Mouse (Mus musculus) hindbrain, embryonic 11.5 days (tissue): ENCODE results near the gene Ssbp2. TPM values are rescaled to one million over a fixed set of nuclear protein-coding genes. Genes with fewer than 3 reads are reported as not detected.

ENCODE experiments used
- ATAC-seq: fragments of 200-750 bp; cut with Nextera tagmentation; 2 replicates; pipeline ENCODE4 v1.8.0; 2017; ENCODE audit warnings: mild to moderate bottlenecking, moderate TSS enrichment, moderate library complexity; ENCODE audit not compliant: low FRiP score
- DNase-seq: peaks from one replicate; pipeline ENCODE4 v3.0.0-alpha.2; 2015; ENCODE audit warnings: low spot score
- H3K27ac ChIP-seq: fragments of 300-500 bp; sonication (generic); 2 replicates; pipeline ENCODE4 v1.5.1; 2014; ENCODE audit warnings: mild to moderate bottlenecking, low read depth, low read length
- H3K27me3 ChIP-seq: fragments of 300-500 bp; sonication (generic); 2 replicates; pipeline ENCODE4 v1.6.1; 2014; ENCODE audit warnings: mild to moderate bottlenecking, low read length, moderate library complexity, mixed read lengths; ENCODE audit not compliant: control insufficient read depth, insufficient read depth
- H3K36me3 ChIP-seq: fragments of 300-500 bp; sonication (generic); 2 replicates; pipeline ENCODE4 v1.6.1; 2014; ENCODE audit warnings: mild to moderate bottlenecking, low read length, moderate library complexity, mixed read lengths; ENCODE audit not compliant: control insufficient read depth, insufficient read depth
- H3K4me1 ChIP-seq: fragments of 300-500 bp; sonication (generic); replicated peaks from 2 replicates; pipeline ENCODE4 v1.6.1; 2014; ENCODE audit warnings: low read length, mixed read lengths; ENCODE audit not compliant: control insufficient read depth, insufficient read depth
- H3K4me2 ChIP-seq: fragments of 300-500 bp; sonication (generic); replicated peaks from 2 replicates; pipeline ENCODE4 v1.6.1; 2014; ENCODE audit warnings: mild to moderate bottlenecking, low read depth, low read length
- H3K4me3 ChIP-seq: fragments of 300-500 bp; sonication (generic); 2 replicates; pipeline ENCODE4 v1.5.1; 2014; ENCODE audit warnings: low read depth, low read length
- H3K9ac ChIP-seq: fragments of 300-500 bp; sonication (generic); 2 replicates; pipeline ENCODE4 v1.6.1; 2014; ENCODE audit warnings: low read depth, low read length
- H3K9me3 ChIP-seq: fragments of 300-500 bp; sonication (generic); 2 replicates; pipeline ENCODE4 v1.6.1; 2016; ENCODE audit warnings: low read length; ENCODE audit not compliant: control insufficient read depth
- WGBS: fragments of 180-500 bp; shearing (Covaris S2); extraction: QIAGEN DNeasy Blood & Tissue Kit; methylation state at CpG from one replicate; pipeline ENCODE4 v1.1.7; 2014; 5-methylcytosine and 5-hydroxymethylcytosine counted together
- polyA plus RNA-seq: library from polyadenylated mRNA; unstranded; fragments of >200 nt; fragmentation: Nextera tagmentation; extraction: Ambion mirVana; gene quantifications from 2 replicates; pipeline ENCODE4 v1.2.1, GENCODE M21; 2014

Ssbp2 gene
- polyA plus RNA-seq, 1 experiment from 2014 or later: 152 TPM

DNA sequence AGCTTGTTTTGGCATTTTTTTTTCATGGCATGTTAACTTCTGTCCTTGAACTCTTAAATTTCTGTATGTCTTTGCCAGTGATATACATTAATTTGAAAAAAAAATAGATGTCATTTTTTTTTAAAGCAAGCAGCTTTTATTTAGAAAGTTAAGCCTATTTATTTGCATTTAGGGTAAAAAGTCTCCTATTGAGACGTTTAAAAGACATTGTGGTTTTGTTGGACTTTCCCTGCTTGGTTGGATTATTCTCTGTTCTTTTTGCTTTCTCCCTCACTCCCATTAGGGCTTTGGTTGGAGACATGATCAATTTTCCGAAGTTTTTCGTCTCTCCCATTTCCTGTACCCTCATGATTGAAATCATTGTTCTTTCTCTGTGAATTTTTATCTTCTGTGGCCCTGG is 265.0 kb downstream of the Ssbp2 start:
- whole genome bisulfite sequencing: 87% methylated on average over 3 of the region's 3 CpGs
- no peaks in the 10 kb centered on the region for H3K4me1 ChIP-seq
- H3K36me3 ChIP-seq: no peaks in the 10 kb centered on the region
- H3K27ac ChIP-seq: no peak overlapping the region
- no peak for DNase-seq
- H3K9ac ChIP-seq: no peak overlapping the region
- no peaks in the 10 kb centered on the region for H3K9me3 ChIP-seq
- H3K27me3 ChIP-seq: no peaks in the 10 kb centered on the region
- no peak overlapping the region for H3K4me3 ChIP-seq
- ATAC-seq: no peak
- H3K4me2 ChIP-seq: no peak overlapping the region

- Histone ChIP-seq H3K4me3 (no peak overlapping the region), H3K4me2 (no peak overlapping the region), H3K9me3 (no peaks in the 10 kb centered on the region), H3K4me1 (no peaks in the 10 kb centered on the region), H3K36me3 (no peaks in the 10 kb centered on the region), H3K27me3 (no peaks in the 10 kb centered on the region), H3K9ac (no peak overlapping the region), H3K27ac (no peak overlapping the region)
- DNase-seq: no peak
- no peak for ATAC-seq
Measured at GRCm38 (mm10) chr13:91727899-91728298, 267.8 kb downstream of the Ssbp2 start.

GRCm38 (mm10) chr13:91737191-91737590 is 277.1 kb downstream of the Ssbp2 start:
- ATAC-seq: no peak
- Histone ChIP-seq H3K27ac (no peak overlapping the region), H3K9me3 (no peaks in the 10 kb centered on the region), H3K36me3 (no peaks in the 10 kb centered on the region), H3K27me3 (no peaks in the 10 kb centered on the region), H3K4me3 (no peak overlapping the region), H3K4me1 (no peaks in the 10 kb centered on the region), H3K4me2 (no peak overlapping the region), H3K9ac (no peak overlapping the region)
- whole genome bisulfite sequencing: 89% methylated on average over 1 of the region's 1 CpGs
- no peak for DNase-seq

DNA sequence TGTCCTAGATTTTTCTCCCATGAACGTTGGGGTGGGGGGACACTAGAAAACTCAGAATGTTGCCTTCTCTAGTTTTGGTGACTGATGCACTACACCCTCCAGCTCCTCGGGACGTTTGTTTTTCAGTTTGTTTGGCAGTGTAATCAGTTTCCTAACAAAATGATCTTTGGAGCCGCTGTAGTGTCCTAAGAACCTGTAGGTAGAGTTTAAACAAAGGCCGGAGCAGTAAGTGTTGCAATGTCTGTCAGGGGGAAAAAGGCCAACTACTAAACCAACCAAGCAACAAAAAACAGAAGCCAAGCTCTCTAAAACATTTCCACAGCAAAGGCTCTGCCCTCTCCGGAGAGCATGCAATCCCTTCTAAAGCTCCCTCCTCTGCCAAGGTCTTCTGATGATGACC is 280.8 kb downstream of the Ssbp2 start:
- H3K4me2 ChIP-seq: peak overlapping the region; percentile 84
- ATAC-seq: no peak
- no peaks in the 10 kb centered on the region for H3K27me3 ChIP-seq
- no peak overlapping the region for H3K27ac ChIP-seq
- H3K4me1 ChIP-seq: no peaks in the 10 kb centered on the region
- no peak overlapping the region for H3K9ac ChIP-seq
- peak overlapping the region; percentile 36; the same call in 1 of the 2 replicates for H3K4me3 ChIP-seq
- no peaks in the 10 kb centered on the region for H3K9me3 ChIP-seq
- WGBS: 71% methylated on average over 6 of the region's 6 CpGs
- no peaks in the 10 kb centered on the region for H3K36me3 ChIP-seq
- no peak for DNase-seq

DNA sequence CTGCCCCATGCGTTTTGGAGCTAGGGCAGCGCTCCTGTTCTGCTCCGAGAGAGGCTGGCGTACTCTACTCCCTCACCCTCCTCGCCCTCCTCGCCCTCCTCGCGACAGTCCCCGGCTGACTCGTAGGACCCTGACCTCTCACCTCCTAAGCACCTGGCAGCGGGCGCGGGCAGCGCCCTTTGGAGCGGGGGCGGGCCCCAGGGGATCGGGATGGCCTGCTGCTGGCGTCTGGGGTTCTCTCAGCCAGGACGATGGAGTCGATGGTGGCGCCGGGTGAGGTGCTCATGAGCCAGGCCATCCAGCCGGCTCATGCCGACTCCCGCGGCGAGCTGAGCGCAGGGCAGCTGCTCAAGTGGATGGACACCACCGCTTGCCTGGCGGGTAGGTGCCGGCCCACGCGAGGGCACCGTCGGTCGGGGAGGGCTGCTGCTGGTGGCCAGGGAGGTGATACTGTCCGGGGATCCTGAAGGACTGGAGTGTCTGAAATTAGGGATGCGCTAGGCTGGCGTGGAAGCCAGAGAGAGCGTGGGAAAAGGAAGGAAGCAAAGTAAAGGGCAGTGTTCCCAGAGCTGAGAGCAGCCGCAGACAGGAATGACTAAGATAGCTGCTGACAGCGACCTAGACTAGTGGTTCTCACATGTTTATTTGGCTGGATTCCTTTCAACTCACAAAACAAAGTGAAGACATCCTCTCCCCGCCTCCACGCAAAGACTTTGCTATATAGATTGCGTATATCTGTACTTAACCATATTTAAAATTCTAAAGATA is 281.4 kb downstream of the Ssbp2 start, which contains the start of gene Acot12:
Gene Acot12, plus strand, starts transcription at position 233 of the 768 bp plus-strand sequence.
- Histone ChIP-seq H3K9me3 (no peaks in the 10 kb centered on the region), H3K27me3 (no peaks in the 10 kb centered on the region), H3K4me3 (peak within 1 kb of the TSS; percentile 36), H3K4me1 (no peaks in the 10 kb centered on the region), H3K4me2 (peak within 1 kb of the TSS; percentile 84), H3K27ac (no peak within 1 kb of the TSS; the same call in 1 of the 2 replicates), H3K36me3 (no peaks in the 10 kb centered on the region), H3K9ac (peak within 1 kb of the TSS; percentile 48; the same call in 1 of the 2 replicates)
- DNase-seq: peak; percentile 55
- 7% methylated on average over 45 of the region's 45 CpGs for WGBS
- peak; percentile 88 for ATAC-seq

- Histone ChIP-seq H3K9me3 (no peaks in the 10 kb centered on the region), H3K27ac (no peak overlapping the region), H3K4me2 (no peak overlapping the region), H3K4me3 (no peak overlapping the region), H3K4me1 (no peaks in the 10 kb centered on the region), H3K27me3 (no peaks in the 10 kb centered on the region), H3K9ac (no peak overlapping the region), H3K36me3 (no peaks in the 10 kb centered on the region)
- DNase-seq (no peak), ATAC-seq (no peak)
- WGBS: 90% methylated on average over 3 of the region's 3 CpGs
Measured at GRCm38 (mm10) chr13:91743180-91743579, 283.1 kb downstream of the Ssbp2 start.

DNA sequence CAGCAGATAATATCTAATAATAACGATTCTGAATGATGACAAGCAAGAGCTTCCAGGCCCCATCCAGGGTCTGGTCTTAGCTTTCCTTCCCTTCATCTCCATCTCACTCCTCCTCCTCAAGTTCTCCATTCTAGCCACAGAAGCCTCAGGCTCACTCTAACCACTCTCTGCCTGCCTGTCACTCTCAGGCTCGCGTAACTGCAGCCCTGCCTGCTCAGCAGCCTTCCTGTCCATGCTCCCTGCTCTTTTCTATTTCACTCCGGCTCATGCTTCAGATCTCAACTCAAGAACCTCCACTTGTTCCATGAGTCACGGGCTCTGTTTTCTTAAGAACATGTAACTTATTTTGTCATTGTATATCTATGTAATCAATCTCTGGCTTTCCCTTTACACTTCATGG is 286.4 kb downstream of the Ssbp2 start:
- 88% methylated on average over 5 of the region's 5 CpGs for WGBS

GRCm38 (mm10) chr13:91748401-91748800 is 288.3 kb downstream of the Ssbp2 start:
- Histone ChIP-seq H3K4me1 (no peaks in the 10 kb centered on the region), H3K27ac (no peak overlapping the region), H3K4me2 (no peak overlapping the region), H3K4me3 (no peak overlapping the region), H3K27me3 (no peaks in the 10 kb centered on the region), H3K9ac (no peak overlapping the region), H3K36me3 (no peaks in the 10 kb centered on the region), H3K9me3 (no peaks in the 10 kb centered on the region)
- 86% methylated on average over 2 of the region's 2 CpGs for WGBS
- ATAC-seq (no peak), DNase-seq (no peak)

More for the DNA sequence above, 286.4 kb downstream of the Ssbp2 start:
- Histone ChIP-seq H3K9ac (no peak overlapping the region), H3K27me3 (no peaks in the 10 kb centered on the region), H3K27ac (no peak overlapping the region), H3K4me1 (no peaks in the 10 kb centered on the region), H3K4me3 (no peak overlapping the region), H3K36me3 (no peaks in the 10 kb centered on the region), H3K9me3 (no peaks in the 10 kb centered on the region), H3K4me2 (no peak overlapping the region)
- no peak for ATAC-seq
- no peak for DNase-seq

- DNase-seq (no peak), ATAC-seq (no peak)
- Histone ChIP-seq H3K9ac (no peak overlapping the region), H3K4me1 (no peaks in the 10 kb centered on the region), H3K36me3 (no peaks in the 10 kb centered on the region), H3K27me3 (no peaks in the 10 kb centered on the region), H3K9me3 (no peaks in the 10 kb centered on the region), H3K4me3 (no peak overlapping the region), H3K4me2 (no peak overlapping the region), H3K27ac (no peak overlapping the region)
- 84% methylated on average over 4 of the region's 4 CpGs for WGBS
Measured at GRCm38 (mm10) chr13:91749981-91750380, 289.9 kb downstream of the Ssbp2 start.
